Mouse (Mus musculus) thymus, adult 2 months (tissue): ENCODE results near the gene Gm5269. TPM values are rescaled to one million over a fixed set of nuclear protein-coding genes. Genes with fewer than 3 reads are reported as not detected.

Experiments
- DNase-seq: peaks from one replicate; pipeline ENCODE4 v3.0.0; 2021
- H3K27ac ChIP-seq: fragments of 200-500 bp; 2 replicates; pipeline ENCODE4 v1.5.1; 2012; ENCODE audit warnings: low read length, control low read depth; ENCODE audit not compliant: control insufficient read depth, insufficient read depth
- H3K27me3 ChIP-seq: fragments of 200-500 bp; 2 replicates; pipeline ENCODE4 v1.6.1; 2012; ENCODE audit warnings: mild to moderate bottlenecking, low read length, moderate library complexity, mixed read lengths; ENCODE audit not compliant: control insufficient read depth, insufficient read depth
- H3K36me3 ChIP-seq: fragments of 200-500 bp; 2 replicates; pipeline ENCODE4 v1.6.1; 2012; ENCODE audit warnings: mild to moderate bottlenecking, low read length, moderate library complexity; ENCODE audit not compliant: control insufficient read depth, insufficient read depth
- H3K4me1 ChIP-seq: fragments of 200-500 bp; replicated peaks from 2 replicates; pipeline ENCODE4 v1.6.1; 2012; ENCODE audit warnings: low read length; ENCODE audit not compliant: control insufficient read depth, insufficient read depth
- H3K4me3 ChIP-seq: fragments of 200-500 bp; 2 replicates; pipeline ENCODE4 v1.5.1; 2012; ENCODE audit warnings: mild to moderate bottlenecking, low read length, control low read depth, moderate library complexity; ENCODE audit not compliant: control insufficient read depth, insufficient read depth
- CTCF ChIP-seq: fragments of 200-500 bp; IDR thresholded peaks from 2 replicates; pipeline ENCODE4 v1.5.1; 2012; ENCODE audit warnings: mild to moderate bottlenecking, control low read depth, low read length, moderate library complexity, borderline replicate concordance; ENCODE audit not compliant: control insufficient read depth, poor library complexity, insufficient read depth; ENCODE audit errors: extremely low read depth
- POLR2A ChIP-seq: fragments of 200-500 bp; IDR thresholded peaks from 2 replicates; pipeline ENCODE4 v1.6.1; 2012; ENCODE audit warnings: mild to moderate bottlenecking, low read length, control low read depth, moderate library complexity; ENCODE audit not compliant: control insufficient read depth, poor library complexity, insufficient read depth; ENCODE audit errors: extremely low read depth
- WGBS: fragments of 180-500 bp; shearing (Covaris S2); methylation state at CpG from one replicate; pipeline ENCODE4 v1.1.7; 2018; 5-methylcytosine and 5-hydroxymethylcytosine counted together
- polyA plus RNA-seq: library from polyadenylated mRNA; depleted of rRNA; stranded (reverse); fragments of >200 nt; gene quantifications from 2 replicates; pipeline ENCODE4 v1.2.3, GENCODE M21; 2012

Gm5269 gene
- polyA plus RNA-seq, 1 experiment: not detected

GRCm38 (mm10) chr1:45873250-45873649, 16.8 kb downstream of the Gm5269 start:
- TF ChIP-seq POLR2A (no peak), CTCF (no peak)
- no peak for DNase-seq
- no peaks in the 10 kb centered on the region for H3K4me1 ChIP-seq
- no peak overlapping the region for H3K27ac ChIP-seq
- WGBS: 30% methylated on average over 2 of the region's 2 CpGs
- H3K4me3 ChIP-seq: no peak overlapping the region
- H3K36me3 ChIP-seq: no peaks in the 10 kb centered on the region
- no peaks in the 10 kb centered on the region for H3K27me3 ChIP-seq

DNA sequence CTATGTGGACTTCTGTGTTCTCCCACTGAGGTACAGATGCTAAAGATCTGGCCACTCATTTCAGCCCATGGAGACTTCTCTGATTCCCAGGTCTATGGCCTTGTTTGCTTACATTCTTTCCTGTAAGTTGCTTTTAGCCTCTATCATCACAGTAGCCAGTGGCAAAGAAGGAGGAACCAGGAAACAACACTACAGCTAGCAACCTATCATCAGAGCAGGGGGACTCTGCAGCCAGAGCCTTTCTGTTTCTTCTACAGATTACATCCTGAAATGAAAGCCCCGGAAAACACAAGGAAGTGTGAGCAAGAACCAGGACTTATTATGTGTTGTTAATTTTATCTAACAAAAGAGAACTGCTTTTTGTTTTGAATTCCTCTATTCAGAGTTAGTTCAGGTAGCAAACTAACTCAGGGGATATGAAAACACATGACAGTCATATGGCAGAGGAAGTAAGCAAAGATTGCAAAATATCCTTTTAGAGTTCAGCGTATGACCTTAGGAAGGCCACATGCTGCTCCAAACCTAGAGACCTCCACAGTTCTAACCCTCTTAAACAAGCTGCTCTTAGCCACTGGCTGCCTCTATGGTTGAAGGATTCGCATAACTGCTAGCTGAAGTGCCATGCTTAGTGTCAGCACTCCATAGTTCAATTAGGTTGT, 21.5 kb downstream of the Gm5269 start:
- no peak overlapping the region for H3K27ac ChIP-seq
- no peaks in the 10 kb centered on the region for H3K27me3 ChIP-seq
- no peak for DNase-seq
- H3K36me3 ChIP-seq: no peaks in the 10 kb centered on the region
- TF ChIP-seq CTCF (no peak), POLR2A (no peak)
- H3K4me1 ChIP-seq: no peaks in the 10 kb centered on the region
- no peak overlapping the region for H3K4me3 ChIP-seq
- 58% methylated on average over 3 of the region's 3 CpGs for WGBS

DNA sequence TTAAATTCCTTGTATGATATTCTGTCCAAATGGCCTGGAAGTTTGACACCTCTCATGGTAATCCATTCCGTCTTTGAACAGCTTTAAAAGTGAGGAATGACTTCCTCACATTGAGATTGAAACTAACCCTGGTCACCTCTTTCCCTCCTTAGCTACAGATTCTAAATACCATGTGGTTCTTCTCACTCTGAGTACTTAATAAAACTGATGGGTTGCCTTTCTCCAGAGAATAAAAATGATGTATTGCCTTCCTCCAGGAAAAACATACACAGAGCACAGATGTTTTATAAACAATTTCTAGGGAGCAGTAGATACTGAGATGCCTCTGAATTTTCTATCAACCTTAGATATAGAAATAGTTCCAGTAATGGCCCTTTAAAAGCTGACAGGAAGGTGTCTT, 22.0 kb downstream of the Gm5269 start:
- no peak for DNase-seq
- Histone ChIP-seq H3K4me3 (no peak overlapping the region), H3K27ac (no peak overlapping the region), H3K27me3 (no peaks in the 10 kb centered on the region), H3K4me1 (no peaks in the 10 kb centered on the region), H3K36me3 (no peaks in the 10 kb centered on the region)
- TF ChIP-seq POLR2A: no peak
- TF ChIP-seq CTCF: no peak
- WGBS: 93% methylated on average over 1 of the region's 1 CpGs

GRCm38 (mm10) chr1:45866288-45867018, 23.6 kb downstream of the Gm5269 start:
- H3K4me1 ChIP-seq: no peaks in the 10 kb centered on the region
- H3K4me3 ChIP-seq: no peak overlapping the region
- H3K27me3 ChIP-seq: no peaks in the 10 kb centered on the region
- H3K27ac ChIP-seq: no peak overlapping the region
- no peak for DNase-seq
- no peaks in the 10 kb centered on the region for H3K36me3 ChIP-seq
- no peak for TF ChIP-seq CTCF
- 87% methylated on average over 3 of the region's 3 CpGs for WGBS

GRCm38 (mm10) chr1:45865727-45866126, 24.3 kb downstream of the Gm5269 start:
- TF ChIP-seq CTCF: no peak
- no peak for TF ChIP-seq POLR2A
- WGBS: 12% methylated on average over 5 of the region's 5 CpGs
- H3K27ac ChIP-seq: no peak overlapping the region

GRCm38 (mm10) chr1:45865316-45865715, 24.8 kb downstream of the Gm5269 start:
- Histone ChIP-seq H3K27me3 (no peaks in the 10 kb centered on the region), H3K27ac (no peak overlapping the region), H3K4me1 (no peaks in the 10 kb centered on the region), H3K4me3 (no peak overlapping the region), H3K36me3 (no peaks in the 10 kb centered on the region)
- no peak for DNase-seq
- WGBS: 65% methylated on average over 1 of the region's 1 CpGs
- TF ChIP-seq POLR2A: no peak
- TF ChIP-seq CTCF: no peak

More at GRCm38 (mm10) chr1:45865727-45866126, 24.3 kb downstream of the Gm5269 start:
- no peaks in the 10 kb centered on the region for H3K36me3 ChIP-seq
- no peaks in the 10 kb centered on the region for H3K27me3 ChIP-seq
- no peaks in the 10 kb centered on the region for H3K4me1 ChIP-seq
- H3K4me3 ChIP-seq: no peak overlapping the region
- no peak for DNase-seq
